10 mouse cellular contexts compared by ENCODE assay signal in the genomic region with DNA sequence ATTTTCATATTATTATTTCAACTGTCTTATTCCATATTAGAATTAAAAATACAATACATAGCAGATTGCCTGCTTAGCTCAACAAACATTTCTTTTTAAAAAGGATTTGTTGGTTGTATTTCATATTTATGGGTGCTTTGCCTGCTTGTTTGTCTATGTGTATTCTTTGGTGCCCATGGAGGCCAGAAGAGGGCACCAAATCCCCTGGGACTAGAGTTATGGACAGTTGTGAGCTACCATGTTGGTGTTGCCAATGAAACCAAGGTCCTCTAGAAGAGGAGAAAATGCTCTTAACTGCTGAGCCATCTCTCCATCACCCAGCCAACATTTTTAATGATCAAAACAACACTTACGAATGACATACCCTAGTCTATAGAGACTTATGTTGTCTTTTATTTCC.
DNase-seq lines count a peak whose midpoint lies in the region; ATAC-seq and TF ChIP-seq lines count a peak whose summit lies in the region.
"Had no signal": no experiment of that assay in that cellular context is flagged by ENCODE, and none has a peak within 500 bp of the region (broad histone marks: within the 10 kb centered on the region; RNA-seq: fewer than 3 reads in every experiment).

No protein-coding gene starts in this region.

- no peak overlapping the region for H3K27ac ChIP-seq in liver, postnatal 0 days (ENCODE audit: low read depth)
- H3K27ac ChIP-seq in forebrain, embryonic 16.5 days (ENCODE audit: low read length): no peak overlapping the region
- H3K27ac ChIP-seq: neural tube, embryonic 13.5 days had no signal

- TF ChIP-seq CTCF in E14TG2a.4 (conservative IDR thresholded peaks at IDR 0.05; ENCODE audit: low read length): peak; percentile 41
- TF ChIP-seq CTCF in liver, postnatal 0 days (IDR thresholded peaks at IDR 0.05; ENCODE audit: low read depth): peak; percentile 60

- H3K36me3 ChIP-seq in E14TG2a.4 (ENCODE audit: insufficient read depth, low read length): no peaks in the 10 kb centered on the region
- H3K36me3 ChIP-seq in liver, postnatal 0 days (replicated peaks; ENCODE audit: insufficient read depth, low read length): no peaks in the 10 kb centered on the region
- no peaks in the 10 kb centered on the region for H3K36me3 ChIP-seq in forebrain, embryonic 16.5 days (ENCODE audit: control insufficient read depth, insufficient read depth)
- H3K36me3 ChIP-seq: neural tube, embryonic 13.5 days had no signal

- H3K4me3 ChIP-seq in E14TG2a.4 (replicated peaks; ENCODE audit: low read length): no peak overlapping the region
- no peak overlapping the region for H3K4me3 ChIP-seq in liver, postnatal 0 days (ENCODE audit: low read depth, low read length)
- no peak overlapping the region for H3K4me3 ChIP-seq in forebrain, embryonic 16.5 days (replicated peaks; ENCODE audit: low read length)
- H3K4me3 ChIP-seq: neural tube, embryonic 13.5 days had no signal

- no peak overlapping the region for H3K4me2 ChIP-seq in liver, postnatal 0 days (ENCODE audit: low read depth, low read length)
- H3K4me2 ChIP-seq in forebrain, embryonic 16.5 days (ENCODE audit: low read length): no peak overlapping the region
- H3K4me2 ChIP-seq: neural tube, embryonic 13.5 days had no signal

- no peaks in the 10 kb centered on the region for H3K27me3 ChIP-seq in E14TG2a.4 (ENCODE audit: insufficient read depth, low read length)
- H3K27me3 ChIP-seq in liver, postnatal 0 days (ENCODE audit: insufficient read depth, low read length): no peaks in the 10 kb centered on the region
- no peaks in the 10 kb centered on the region for H3K27me3 ChIP-seq in forebrain, embryonic 16.5 days (replicated peaks; ENCODE audit: control insufficient read depth, insufficient read depth, low read length)
- H3K27me3 ChIP-seq: neural tube, embryonic 13.5 days had no signal

- no peak for ATAC-seq in liver, postnatal 0 days
- no peak for ATAC-seq in forebrain, embryonic 16.5 days

- no peak overlapping the region for H3K9ac ChIP-seq in liver, postnatal 0 days (replicated peaks)
- H3K9ac ChIP-seq in forebrain, embryonic 16.5 days (replicated peaks; ENCODE audit: low read depth, low read length): no peak overlapping the region
- H3K9ac ChIP-seq: neural tube, embryonic 13.5 days had no signal

- no peak for TF ChIP-seq EP300 in liver, postnatal 0 days (IDR thresholded peaks at IDR 0.05; ENCODE audit: low read depth)

- 85% methylated on average over 1 of the region's 1 CpGs for WGBS in liver, postnatal 0 days (ENCODE audit: insufficient replicate concordance)
- 94% methylated on average over 1 of the region's 1 CpGs for WGBS in forebrain, embryonic 16.5 days

- DNase-seq in kidney, adult 9 months: peak; percentile 39
- DNase-seq in kidney, adult 11 months: no peak
- peak; percentile 31 for DNase-seq in adipocyte (ENCODE audit: low spot score)
- DNase-seq in liver, postnatal 0 days: peak; percentile 21
- DNase-seq in frontal cortex, postnatal 25 days (ENCODE audit: low spot score in 2 of 2): no peak
- no peak for DNase-seq in left cerebral cortex, adult 11 months (ENCODE audit: low spot score)
- DNase-seq: cerebellum, adult 11 months had no signal

- H3K4me1 ChIP-seq in E14TG2a.4 (replicated peaks; ENCODE audit: low read depth, low read length): no peaks in the 10 kb centered on the region; the same call in 1 of the 2 replicates
- H3K4me1 ChIP-seq in liver, postnatal 0 days (ENCODE audit: insufficient read depth): no peaks in the 10 kb centered on the region
- H3K4me1 ChIP-seq in forebrain, embryonic 16.5 days (replicated peaks; ENCODE audit: control insufficient read depth, insufficient read depth, low read length): no peaks in the 10 kb centered on the region
- H3K4me1 ChIP-seq: neural tube, embryonic 13.5 days had no signal

- no peaks in the 10 kb centered on the region for H3K9me3 ChIP-seq in E14TG2a.4 (ENCODE audit: low read length)
- no peaks in the 10 kb centered on the region for H3K9me3 ChIP-seq in liver, postnatal 0 days (ENCODE audit: low read length)
- no peaks in the 10 kb centered on the region for H3K9me3 ChIP-seq in forebrain, embryonic 16.5 days (ENCODE audit: control insufficient read depth, low read length)
- H3K9me3 ChIP-seq: neural tube, embryonic 13.5 days had no signal

Comparison
In these comparisons a context has a peak if more than half of its experiments do, and no peak if none do; other contexts are left out.
1. DNase-seq: peak in kidney, adult 9 months (single experiment), adipocyte (single experiment) and liver, postnatal 0 days (single experiment); none in kidney, adult 11 months (single experiment), frontal cortex, postnatal 25 days (0 of 2) and left cerebral cortex, adult 11 months (single experiment).